Mouse (Mus musculus) brain, embryonic 18.5 days (tissue): ENCODE measurements at regions not wholly inside any gene's neighbourhood (a gene's known extent, or its start where the extent isn't known, plus 50 kb on each side); places are given as distances from the start of the nearest gene placed in this dataset.

Source experiments
- DNase-seq: peaks from one replicate; pipeline ENCODE4 v3.0.0-alpha.2; 2012; ENCODE audit warnings: low read depth, low spot score

DNA sequence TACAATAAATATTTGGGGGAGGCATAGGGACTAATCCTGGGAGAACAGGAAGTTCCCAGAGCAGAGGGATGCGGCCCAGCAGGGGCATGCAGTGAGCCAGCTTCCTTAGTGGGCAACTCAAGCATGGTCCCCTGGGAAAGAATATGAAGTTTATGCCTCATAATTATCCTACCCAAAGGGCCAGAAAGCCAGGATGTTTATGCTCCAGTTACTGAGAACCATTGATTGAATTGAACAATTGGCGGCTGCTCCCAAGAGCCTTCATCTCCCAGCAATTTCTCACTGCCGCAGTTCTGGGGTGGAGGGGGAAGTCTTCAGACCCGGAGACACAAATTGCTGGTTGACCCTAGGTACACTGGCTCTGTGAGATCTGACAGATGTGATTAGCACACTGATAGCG lies 50.9 kb upstream of the Arntl start:
- DNase-seq, result no peak

DNA sequence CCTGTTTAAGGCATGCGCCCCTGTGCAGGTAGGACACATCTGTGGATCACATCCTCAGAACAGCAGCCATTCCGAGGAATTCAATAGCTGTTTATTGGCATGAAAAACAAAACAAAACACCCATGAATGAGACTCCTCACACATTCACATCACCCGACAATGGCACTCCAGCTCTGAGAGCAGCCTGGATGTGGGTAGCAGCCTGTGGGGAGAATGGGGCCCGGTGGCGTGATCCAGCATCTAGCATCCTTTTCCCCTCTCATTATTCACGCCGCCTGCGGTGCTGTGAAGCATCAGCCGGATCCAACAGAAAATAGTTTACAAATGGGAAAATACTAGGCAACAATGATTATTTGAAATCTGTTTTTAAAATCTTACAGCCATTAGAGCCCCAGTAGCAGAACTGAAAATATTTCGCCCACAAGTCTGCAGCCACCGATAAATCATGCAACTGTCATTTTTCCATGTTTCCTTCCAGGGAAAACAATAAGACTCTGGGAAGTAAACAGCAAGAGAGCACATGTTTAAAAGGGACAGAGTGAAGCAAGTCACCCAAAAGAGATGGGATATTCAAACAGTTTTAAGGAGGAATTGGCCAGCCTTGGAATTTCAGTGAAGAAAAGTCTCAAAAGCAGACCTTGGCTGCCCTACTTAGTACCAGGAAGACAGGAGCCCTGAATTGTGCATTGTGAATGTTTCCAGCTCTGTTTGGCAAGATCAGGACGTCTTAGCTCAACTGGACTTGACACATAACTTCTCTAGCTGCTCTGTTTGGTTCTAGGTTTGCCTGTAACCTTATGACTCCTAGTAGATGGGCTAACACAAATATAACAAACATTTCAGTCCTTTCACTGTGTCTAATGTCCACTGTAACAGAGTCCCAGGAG lies 50.2 kb upstream of the Arntl start:
- DNase-seq, result no peak
